Mouse (Mus musculus): Measurements from ENCODE around the gene Sh2b3. TPM values are rescaled to one million over a fixed set of nuclear protein-coding genes. Genes with fewer than 3 reads are reported as not detected.

Gene Sh2b3
- polyA plus RNA-seq, 1 experiment from 2014 or later = 24.4 TPM

- H3K4me2 ChIP-seq (replicated peaks; ENCODE audit: low read depth, low read length) = no peak overlapping the region
- ATAC-seq = no peak
- DNase-seq (ENCODE audit: low spot score) = no peak
- peaks cover 38% of the 10 kb centered on the region for H3K36me3 ChIP-seq (ENCODE audit: insufficient read depth, low read length)
- no peaks in the 10 kb centered on the region for H3K4me1 ChIP-seq (ENCODE audit: insufficient read depth, low read depth, low read length)
- H3K9me3 ChIP-seq (ENCODE audit: low read length) = no peaks in the 10 kb centered on the region
- no peaks in the 10 kb centered on the region for H3K27me3 ChIP-seq (replicated peaks; ENCODE audit: insufficient read depth, low read length)
- WGBS = 96% methylated on average over 2 of the region's 2 CpGs
- no peak overlapping the region for H3K27ac ChIP-seq (ENCODE audit: low read length)
- no peak overlapping the region for H3K4me3 ChIP-seq (ENCODE audit: low read depth, low read length)
- H3K9ac ChIP-seq (replicated peaks; ENCODE audit: low read depth) = no peak overlapping the region
- TF ChIP-seq EP300 (IDR thresholded peaks at IDR 0.05) = no peak
- TF ChIP-seq CTCF (IDR thresholded peaks at IDR 0.05) = no peak
These were observed 29.2 kb downstream of the Sh2b3 start for GRCm38 (mm10) chr5:121808202-121808601.

DNA sequence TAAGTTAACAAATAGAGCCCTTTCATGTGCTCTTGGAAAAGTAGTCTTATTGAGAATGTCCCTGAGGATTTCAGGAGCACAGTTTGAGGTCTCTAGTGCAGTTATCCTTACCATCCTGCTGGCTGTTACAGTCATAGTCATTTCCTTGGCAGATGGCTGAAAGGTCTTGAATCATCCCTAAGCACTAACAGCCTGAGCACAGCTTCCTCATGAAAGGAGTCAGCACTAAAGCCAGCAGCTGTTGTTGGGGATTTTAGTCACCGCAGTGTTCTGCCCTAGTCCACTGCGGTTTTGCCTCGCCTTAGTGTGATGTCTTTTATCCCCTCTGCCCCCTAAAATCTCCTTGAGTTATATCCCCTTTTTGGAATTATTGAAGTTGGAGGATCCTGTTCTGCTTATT, 30.3 kb downstream of the Sh2b3 start:
- WGBS = 93% methylated on average over 3 of the region's 3 CpGs
- Histone ChIP-seq H3K4me2 (replicated peaks; ENCODE audit: low read depth, low read length) (no peak overlapping the region), H3K4me1 (ENCODE audit: insufficient read depth, low read depth, low read length) (no peaks in the 10 kb centered on the region), H3K4me3 (ENCODE audit: low read depth, low read length) (no peak overlapping the region), H3K27ac (ENCODE audit: low read length) (no peak overlapping the region), H3K27me3 (replicated peaks; ENCODE audit: insufficient read depth, low read length) (no peaks in the 10 kb centered on the region), H3K9me3 (ENCODE audit: low read length) (no peaks in the 10 kb centered on the region), H3K36me3 (ENCODE audit: insufficient read depth, low read length) (peaks cover 32% of the 10 kb centered on the region), H3K9ac (replicated peaks; ENCODE audit: low read depth) (no peak overlapping the region)
- DNase-seq (ENCODE audit: low spot score) (no peak), ATAC-seq (no peak)
- TF ChIP-seq EP300 (IDR thresholded peaks at IDR 0.05) = no peak
- no peak for TF ChIP-seq CTCF (IDR thresholded peaks at IDR 0.05)

DNA sequence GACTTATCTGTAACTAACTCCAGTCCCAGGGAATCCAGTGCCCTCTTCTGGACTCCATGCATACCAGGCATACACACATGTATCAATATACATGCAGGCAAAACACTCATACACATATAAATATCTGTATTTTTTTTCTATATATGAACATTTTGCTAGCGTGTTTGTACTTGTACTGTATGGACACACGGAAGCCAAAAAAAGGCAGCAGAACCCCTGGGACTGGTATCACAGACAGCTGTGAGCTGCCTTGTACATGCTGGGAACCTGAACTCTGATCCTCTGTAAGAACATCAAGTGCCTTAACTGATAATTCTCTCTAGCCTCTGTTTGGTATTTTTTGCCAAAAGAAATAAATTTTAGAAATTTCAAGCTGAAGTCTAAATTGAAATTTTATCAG, 39.0 kb downstream of the Sh2b3 start:
- no peak overlapping the region for H3K4me2 ChIP-seq (replicated peaks; ENCODE audit: low read depth, low read length)
- 95% methylated on average over 2 of the region's 2 CpGs for WGBS
- H3K9ac ChIP-seq (replicated peaks; ENCODE audit: low read depth) = no peak overlapping the region
- H3K27me3 ChIP-seq (replicated peaks; ENCODE audit: insufficient read depth, low read length) = no peaks in the 10 kb centered on the region
- ATAC-seq = no peak
- H3K9me3 ChIP-seq (ENCODE audit: low read length) = no peaks in the 10 kb centered on the region
- peaks cover 37% of the 10 kb centered on the region for H3K36me3 ChIP-seq (ENCODE audit: insufficient read depth, low read length)
- no peak overlapping the region for H3K4me3 ChIP-seq (ENCODE audit: low read depth, low read length)
- H3K4me1 ChIP-seq (ENCODE audit: insufficient read depth, low read depth, low read length) = no peaks in the 10 kb centered on the region
- DNase-seq (ENCODE audit: low spot score) = no peak
- H3K27ac ChIP-seq (ENCODE audit: low read length) = no peak overlapping the region
- TF ChIP-seq CTCF (IDR thresholded peaks at IDR 0.05) (no peak), EP300 (IDR thresholded peaks at IDR 0.05) (no peak)

DNA sequence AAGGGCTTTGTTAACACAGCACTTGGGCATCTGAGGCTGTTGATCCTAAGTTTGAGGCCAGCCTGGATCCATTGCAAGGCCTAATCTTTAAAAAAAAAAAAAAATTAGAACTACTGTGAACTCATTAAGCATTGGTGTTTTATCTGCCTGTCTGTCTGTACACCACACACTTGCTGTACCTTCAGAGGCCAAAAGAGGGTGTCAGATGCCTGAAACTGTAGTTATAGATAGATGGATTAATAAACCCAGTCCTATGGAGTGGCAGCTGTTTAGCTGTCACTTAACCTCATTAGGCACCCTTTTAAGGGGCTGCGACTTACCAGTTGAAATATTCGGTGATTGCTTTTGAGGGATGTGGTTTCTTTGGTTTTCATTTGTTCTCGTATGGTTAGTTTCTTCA, 41.6 kb downstream of the Sh2b3 start:
- H3K9me3 ChIP-seq (ENCODE audit: low read length) = no peaks in the 10 kb centered on the region
- no peak overlapping the region for H3K27ac ChIP-seq (ENCODE audit: low read length)
- H3K9ac ChIP-seq (replicated peaks; ENCODE audit: low read depth) = no peak overlapping the region
- peaks cover 37% of the 10 kb centered on the region for H3K36me3 ChIP-seq (ENCODE audit: insufficient read depth, low read length)
- DNase-seq (ENCODE audit: low spot score) = no peak
- H3K4me1 ChIP-seq (ENCODE audit: insufficient read depth, low read depth, low read length) = no peaks in the 10 kb centered on the region
- 83% methylated on average over 3 of the region's 3 CpGs for WGBS
- no peak overlapping the region for H3K4me2 ChIP-seq (replicated peaks; ENCODE audit: low read depth, low read length)
- H3K27me3 ChIP-seq (replicated peaks; ENCODE audit: insufficient read depth, low read length) = no peaks in the 10 kb centered on the region
- ATAC-seq = no peak
- TF ChIP-seq EP300 (IDR thresholded peaks at IDR 0.05) (no peak), CTCF (IDR thresholded peaks at IDR 0.05) (peak; percentile 53)
- no peak overlapping the region for H3K4me3 ChIP-seq (ENCODE audit: low read depth, low read length)

GRCm38 (mm10) chr5:121791026-121791425, 46.4 kb downstream of the Sh2b3 start:
- H3K9me3 ChIP-seq (ENCODE audit: low read length) = no peaks in the 10 kb centered on the region
- no peaks in the 10 kb centered on the region for H3K27me3 ChIP-seq (replicated peaks; ENCODE audit: insufficient read depth, low read length)
- no peak overlapping the region for H3K4me3 ChIP-seq (ENCODE audit: low read depth, low read length)
- H3K4me2 ChIP-seq (replicated peaks; ENCODE audit: low read depth, low read length) = no peak overlapping the region
- 88% methylated on average over 5 of the region's 5 CpGs for WGBS
- H3K9ac ChIP-seq (replicated peaks; ENCODE audit: low read depth) = no peak overlapping the region
- TF ChIP-seq EP300 (IDR thresholded peaks at IDR 0.05) = no peak
- TF ChIP-seq CTCF (IDR thresholded peaks at IDR 0.05) = no peak
- no peak for ATAC-seq
- DNase-seq (ENCODE audit: low spot score) = no peak
- no peaks in the 10 kb centered on the region for H3K4me1 ChIP-seq (ENCODE audit: insufficient read depth, low read depth, low read length)
- peaks cover 22% of the 10 kb centered on the region for H3K36me3 ChIP-seq (ENCODE audit: insufficient read depth, low read length)
- H3K27ac ChIP-seq (ENCODE audit: low read length) = no peak overlapping the region

- TF ChIP-seq EP300 (IDR thresholded peaks at IDR 0.05) (no peak), CTCF (IDR thresholded peaks at IDR 0.05) (peak; percentile 63)
- Histone ChIP-seq H3K9me3 (ENCODE audit: low read length) (no peaks in the 10 kb centered on the region), H3K9ac (replicated peaks; ENCODE audit: low read depth) (no peak overlapping the region), H3K4me2 (replicated peaks; ENCODE audit: low read depth, low read length) (no peak overlapping the region), H3K4me1 (ENCODE audit: insufficient read depth, low read depth, low read length) (no peaks in the 10 kb centered on the region), H3K36me3 (ENCODE audit: insufficient read depth, low read length) (peaks cover 6% of the 10 kb centered on the region; the same call in 1 of the 2 replicates), H3K27ac (ENCODE audit: low read length) (no peak overlapping the region), H3K27me3 (replicated peaks; ENCODE audit: insufficient read depth, low read length) (no peaks in the 10 kb centered on the region), H3K4me3 (ENCODE audit: low read depth, low read length) (no peak overlapping the region)
- 47% methylated on average over 10 of the region's 10 CpGs for WGBS
- DNase-seq (ENCODE audit: low spot score) (peak; percentile 80), ATAC-seq (peak; percentile 86)
These were observed 53.5 kb downstream of the Sh2b3 start for GRCm38 (mm10) chr5:121783862-121784500.

GRCm38 (mm10) chr5:121782467-121782866, 55.0 kb downstream of the Sh2b3 start:
- H3K4me3 ChIP-seq (ENCODE audit: low read depth, low read length) = no peak overlapping the region
- ATAC-seq (no peak), DNase-seq (ENCODE audit: low spot score) (no peak)
- H3K4me2 ChIP-seq (replicated peaks; ENCODE audit: low read depth, low read length) = no peak overlapping the region
- H3K27me3 ChIP-seq (replicated peaks; ENCODE audit: insufficient read depth, low read length) = no peaks in the 10 kb centered on the region
- H3K4me1 ChIP-seq (ENCODE audit: insufficient read depth, low read depth, low read length) = no peaks in the 10 kb centered on the region
- H3K27ac ChIP-seq (ENCODE audit: low read length) = no peak overlapping the region
- peaks cover 11% of the 10 kb centered on the region for H3K36me3 ChIP-seq (ENCODE audit: insufficient read depth, low read length)
- TF ChIP-seq EP300 (IDR thresholded peaks at IDR 0.05) (no peak), CTCF (IDR thresholded peaks at IDR 0.05) (peak; percentile 57)
- no peak overlapping the region for H3K9ac ChIP-seq (replicated peaks; ENCODE audit: low read depth)
- 56% methylated on average over 4 of the region's 4 CpGs for WGBS
- H3K9me3 ChIP-seq (ENCODE audit: low read length) = no peaks in the 10 kb centered on the region
